Mouse (Mus musculus) midbrain, embryonic 14.5 days (tissue): ENCODE results near the gene Gga2. TPM values are rescaled to one million over a fixed set of nuclear protein-coding genes. Genes with fewer than 3 reads are reported as not detected.

Source experiments
- ATAC-seq: fragments of 200-750 bp; cut with Nextera tagmentation; 2 replicates; pipeline ENCODE4 v1.8.0; 2017; ENCODE audit warnings: moderate number of reproducible peaks, moderate library complexity; ENCODE audit not compliant: low FRiP score, low TSS enrichment
- DNase-seq: peaks from one replicate; pipeline ENCODE4 v3.0.0-alpha.2; 2015
- H3K27ac ChIP-seq: fragments of 300-500 bp; sonication (generic); replicated peaks from 2 replicates; pipeline ENCODE4 v1.5.1; 2014; ENCODE audit warnings: mild to moderate bottlenecking, low read depth, low read length, moderate library complexity
- H3K27me3 ChIP-seq: fragments of 300-500 bp; sonication (generic); 2 replicates; pipeline ENCODE4 v1.6.1; 2014; ENCODE audit warnings: low read length, control low read depth, mixed read lengths; ENCODE audit not compliant: control insufficient read depth, insufficient read depth
- H3K36me3 ChIP-seq: fragments of 300-500 bp; sonication (generic); 2 replicates; pipeline ENCODE4 v1.6.1; 2014; ENCODE audit warnings: low read length, control low read depth; ENCODE audit not compliant: control insufficient read depth, insufficient read depth
- H3K4me1 ChIP-seq: fragments of 300-500 bp; sonication (generic); 2 replicates; pipeline ENCODE4 v1.6.1; 2014; ENCODE audit warnings: mild to moderate bottlenecking, antibody characterized with exemption, low read length, control low read depth; ENCODE audit not compliant: control insufficient read depth, insufficient read depth
- H3K4me2 ChIP-seq: fragments of 300-500 bp; sonication (generic); 2 replicates; pipeline ENCODE4 v1.6.1; 2014; ENCODE audit warnings: mild to moderate bottlenecking, low read length, moderate library complexity
- H3K4me3 ChIP-seq: fragments of 300-500 bp; sonication (generic); replicated peaks from 2 replicates; pipeline ENCODE4 v1.5.1; 2014; ENCODE audit warnings: low read depth, low read length
- H3K9ac ChIP-seq: fragments of 300-500 bp; sonication (generic); replicated peaks from 2 replicates; pipeline ENCODE4 v1.6.1; 2014; ENCODE audit warnings: mild to moderate bottlenecking, low read length, moderate library complexity
- H3K9me3 ChIP-seq: fragments of 300-500 bp; sonication (generic); 2 replicates; pipeline ENCODE4 v1.6.1; 2016; ENCODE audit warnings: low read length, control low read depth, mixed read lengths; ENCODE audit not compliant: control insufficient read depth
- WGBS: fragments of 180-500 bp; shearing (Covaris S2); extraction: QIAGEN DNeasy Blood & Tissue Kit; methylation state at CpG from one replicate; pipeline ENCODE4 v1.1.7; 2014; 5-methylcytosine and 5-hydroxymethylcytosine counted together
- polyA plus RNA-seq: library from polyadenylated mRNA; unstranded; fragments of >200 nt; fragmentation: Nextera tagmentation; extraction: Ambion mirVana; gene quantifications from 2 replicates; pipeline ENCODE4 v1.2.1, GENCODE M21; 2014

Gga2 gene
- polyA plus RNA-seq, 1 experiment from 2014 or later = 33.3 TPM

- no peak overlapping the region for H3K4me3 ChIP-seq
- H3K9ac ChIP-seq = no peak overlapping the region
- H3K4me2 ChIP-seq = no peak overlapping the region
- H3K9me3 ChIP-seq = no peaks in the 10 kb centered on the region
- DNase-seq = no peak
- H3K27me3 ChIP-seq = no peaks in the 10 kb centered on the region
- WGBS = 74% methylated on average over 8 of the region's 8 CpGs
- no peaks in the 10 kb centered on the region for H3K4me1 ChIP-seq
- 0 out of 2 replicates have a peak overlapping the region, but pooled peaks have one; percentile 13 for H3K27ac ChIP-seq
- peaks cover 14% of the 10 kb centered on the region for H3K36me3 ChIP-seq
- ATAC-seq = no peak
These were observed 82.7 kb downstream of the Gga2 start for GRCm38 (mm10) chr7:121938124-121938891.

- H3K9me3 ChIP-seq = no peaks in the 10 kb centered on the region
- peaks cover 10% of the 10 kb centered on the region for H3K36me3 ChIP-seq
- ATAC-seq (no peak), DNase-seq (peak; percentile 18)
- H3K4me1 ChIP-seq = no peaks in the 10 kb centered on the region
- no peak overlapping the region for H3K4me3 ChIP-seq
- H3K27me3 ChIP-seq = no peaks in the 10 kb centered on the region
- H3K27ac ChIP-seq = no peak overlapping the region
- no peak overlapping the region for H3K9ac ChIP-seq
- WGBS = 68% methylated on average over 14 of the region's 14 CpGs
- H3K4me2 ChIP-seq = no peak overlapping the region
These were observed 84.0 kb downstream of the Gga2 start for GRCm38 (mm10) chr7:121936861-121937630.

Other genes starting within 250 kb of the Gga2 start
- gene Scnn1b, start 156.2 kb downstream of the Gga2 start, polyA plus RNA-seq = 0.11 and 0.13 TPM in 2 replicates
- gene Cog7, start 39.5 kb downstream of the Gga2 start, polyA plus RNA-seq = 15.4 and 19.8 TPM in 2 replicates
- 93.0 and 108 TPM in 2 replicates for gene Ubfd1, start 46.0 kb upstream of the Gga2 start, polyA plus RNA-seq
- 8.2 and 11.0 TPM in 2 replicates for gene Ears2, start 46.0 kb upstream of the Gga2 start, polyA plus RNA-seq
- gene Ndufab1, start 80.7 kb upstream of the Gga2 start, polyA plus RNA-seq = 583 and 649 TPM in 2 replicates
- gene Palb2, start 111.8 kb upstream of the Gga2 start, polyA plus RNA-seq = 5.6 TPM in 2 replicates
- 152 and 167 TPM in 2 replicates for gene Dctn5, start 111.8 kb upstream of the Gga2 start, polyA plus RNA-seq
- gene Plk1, start 138.2 kb upstream of the Gga2 start, polyA plus RNA-seq = 12.7 and 21.4 TPM in 2 replicates
- 1.1 and 1.6 TPM in 2 replicates for gene Ern2, start 165.0 kb upstream of the Gga2 start, polyA plus RNA-seq
- 0.59 and 1.3 TPM in 2 replicates for gene Chp2, start 198.3 kb upstream of the Gga2 start, polyA plus RNA-seq